Mouse (Mus musculus) bone marrow, adult 2 months (tissue): ENCODE measurements at regions not wholly inside any gene's neighbourhood (a gene's known extent, or its start where the extent isn't known, plus 50 kb on each side); places are given as distances from the start of the nearest gene placed in this dataset.
A peak's percentile ranks its signal among the peaks of the same experiment; 100 is the strongest.
"Not testable (repeated sequence)": the region's sequence is repeated elsewhere in the genome, so short reads cannot be mapped to it uniquely, and the experiment has no call there.

Experiments used
- H3K27ac ChIP-seq: fragments of 200-500 bp; 2 replicates; pipeline ENCODE4 v1.5.1; 2012; ENCODE audit warnings: low read depth, mild to moderate bottlenecking, control low read depth, inconsistent platforms, low read length; ENCODE audit not compliant: control insufficient read depth, poor library complexity, insufficient read depth
- H3K4me1 ChIP-seq: fragments of 200-500 bp; 2 replicates; pipeline ENCODE4 v1.6.1; 2011; ENCODE audit warnings: low read length; ENCODE audit not compliant: control insufficient read depth, insufficient read depth
- H3K4me3 ChIP-seq: fragments of 200-500 bp; replicated peaks from 2 replicates; pipeline ENCODE3; 2011; ENCODE audit warnings: mild to moderate bottlenecking, low read depth, low read length, control low read depth; ENCODE audit not compliant: control insufficient read depth
- CTCF ChIP-seq: fragments of 200-500 bp; IDR thresholded peaks from 2 replicates; pipeline ENCODE4 v1.5.1; 2011; ENCODE audit warnings: low read length, control low read depth; ENCODE audit not compliant: control insufficient read depth, insufficient read depth
- POLR2A ChIP-seq: fragments of 200-500 bp; IDR thresholded peaks from 2 replicates; pipeline ENCODE4 v1.6.1; 2011; ENCODE audit warnings: low read depth, mild to moderate bottlenecking, control low read depth, low read length, borderline replicate concordance; ENCODE audit not compliant: control insufficient read depth
- whole genome bisulfite sequencing: fragments of 180-500 bp; shearing (Covaris S2); methylation state at CpG from one replicate; pipeline ENCODE4 v1.1.7; 2018; 5-methylcytosine and 5-hydroxymethylcytosine counted together

GRCm38 (mm10) chr12:115311956-115312355 is 735.6 kb upstream of the Zfp386 start:
- no peak for TF ChIP-seq CTCF
- TF ChIP-seq POLR2A, result no peak
- H3K4me3 ChIP-seq, result no peak overlapping the region
- H3K27ac ChIP-seq, result peak overlapping the region; percentile 22; the same call in 1 of the 2 replicates
- no peaks in the 10 kb centered on the region for H3K4me1 ChIP-seq

GRCm38 (mm10) chr12:115312604-115313003 is 734.9 kb upstream of the Zfp386 start:
- not testable (repeated sequence) for H3K27ac ChIP-seq, H3K4me1 ChIP-seq, H3K4me3 ChIP-seq
- 32% methylated on average over 1 of the region's 1 CpGs for WGBS

GRCm38 (mm10) chr12:115320641-115321040 is 726.9 kb upstream of the Zfp386 start:
- H3K4me1 ChIP-seq, H3K27ac ChIP-seq, H3K4me3 ChIP-seq: not testable (repeated sequence)

GRCm38 (mm10) chr12:115328439-115328838 is 719.1 kb upstream of the Zfp386 start:
- no peak overlapping the region for H3K4me3 ChIP-seq
- H3K27ac ChIP-seq, result no peak overlapping the region
- WGBS, result 2% methylated on average over 1 of the region's 1 CpGs
- TF ChIP-seq POLR2A, result no peak
- TF ChIP-seq CTCF, result no peak
- H3K4me1 ChIP-seq, result no peaks in the 10 kb centered on the region; the same call in 1 of the 2 replicates

GRCm38 (mm10) chr12:115334770-115335169 is 712.8 kb upstream of the Zfp386 start:
- H3K4me3 ChIP-seq, H3K4me1 ChIP-seq, H3K27ac ChIP-seq: not testable (repeated sequence)
- 15% methylated on average over 3 of the region's 3 CpGs for WGBS

GRCm38 (mm10) chr12:115336594-115336993 is 710.9 kb upstream of the Zfp386 start:
- Histone ChIP-seq H3K27ac (no peak overlapping the region), H3K4me1 (no peaks in the 10 kb centered on the region; the same call in 1 of the 2 replicates), H3K4me3 (no peak overlapping the region)
- peak; percentile 46 for TF ChIP-seq CTCF
- no peak for TF ChIP-seq POLR2A
- WGBS, result 22% methylated on average over 1 of the region's 1 CpGs

GRCm38 (mm10) chr12:115346112-115346511 is 701.4 kb upstream of the Zfp386 start:
- H3K27ac ChIP-seq, H3K4me3 ChIP-seq, H3K4me1 ChIP-seq: not testable (repeated sequence)
- 51% methylated on average over 5 of the region's 6 CpGs for WGBS

GRCm38 (mm10) chr12:115359050-115359449 is 688.5 kb upstream of the Zfp386 start:
- H3K27ac ChIP-seq, H3K4me1 ChIP-seq, H3K4me3 ChIP-seq: not testable (repeated sequence)
- WGBS, result 4% methylated on average over 2 of the region's 2 CpGs

GRCm38 (mm10) chr12:115365628-115366027 is 681.9 kb upstream of the Zfp386 start:
- H3K27ac ChIP-seq, H3K4me3 ChIP-seq, H3K4me1 ChIP-seq: not testable (repeated sequence)
- WGBS, result 70% methylated on average over 1 of the region's 1 CpGs

GRCm38 (mm10) chr12:115371784-115372183 is 675.7 kb upstream of the Zfp386 start:
- WGBS, result 49% methylated on average over 3 of the region's 3 CpGs
- not testable (repeated sequence) for H3K4me3 ChIP-seq, H3K4me1 ChIP-seq
- H3K27ac ChIP-seq, result peak overlapping the region; percentile 67; the same call in 1 of the 2 replicates

GRCm38 (mm10) chr12:115373056-115373455 is 674.5 kb upstream of the Zfp386 start:
- 51% methylated on average over 3 of the region's 3 CpGs for WGBS
- H3K27ac ChIP-seq, H3K4me3 ChIP-seq, H3K4me1 ChIP-seq: not testable (repeated sequence)

GRCm38 (mm10) chr12:115386479-115386878 is 661.0 kb upstream of the Zfp386 start:
- H3K4me1 ChIP-seq, H3K4me3 ChIP-seq: not testable (repeated sequence)
- H3K27ac ChIP-seq, result peak overlapping the region; percentile 59; the same call in 1 of the 2 replicates
